Mouse (Mus musculus): ENCODE results near the gene Kcnk4. TPM values are rescaled to one million over a fixed set of nuclear protein-coding genes. Genes with fewer than 3 reads are reported as not detected.

Kcnk4 gene
- polyA plus RNA-seq, 1 experiment from 2014 or later: 0.18 TPM

DNA sequence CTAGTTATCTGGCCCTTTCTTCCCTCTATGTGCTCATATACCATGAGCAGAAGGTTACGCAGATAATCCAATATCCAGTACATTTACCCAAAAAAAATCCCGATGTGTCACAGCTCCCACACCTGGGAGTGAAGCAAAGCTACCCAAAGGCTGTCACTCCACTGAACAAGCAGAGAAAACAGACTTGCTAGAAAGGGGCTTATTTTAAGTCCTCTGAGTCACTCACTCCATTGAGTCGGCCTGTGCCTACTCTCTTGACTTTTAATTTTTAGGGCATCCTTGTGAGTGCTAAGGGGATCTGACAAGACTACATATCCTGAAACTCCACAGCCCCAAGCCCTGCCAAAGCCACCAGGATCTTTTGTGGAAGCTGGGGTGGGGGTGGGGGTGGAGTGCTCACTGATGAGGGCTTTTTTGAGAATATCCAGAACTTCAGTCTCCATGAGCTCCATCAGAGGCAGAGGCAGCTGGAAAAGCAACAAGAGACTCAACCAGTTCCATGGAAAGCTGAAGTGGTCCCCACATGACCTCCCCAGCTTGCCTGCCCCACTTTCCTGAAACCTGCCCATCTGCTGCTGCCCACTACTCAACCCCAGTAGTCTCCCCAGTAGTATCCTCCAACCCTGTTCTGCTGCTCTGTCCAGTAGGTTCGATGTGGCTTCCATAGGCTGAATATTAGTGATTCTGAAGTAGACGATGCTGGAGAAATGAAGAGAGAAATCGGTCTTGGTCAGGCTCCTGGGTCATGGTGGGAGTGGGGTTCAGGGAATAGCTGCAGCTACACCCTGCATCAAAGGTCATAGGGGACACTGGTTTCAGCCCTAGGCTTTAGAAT is 11.2 kb downstream of the Kcnk4 start:
- H3K9me3 ChIP-seq (ENCODE audit: control insufficient read depth, low read length): no peaks in the 10 kb centered on the region
- ATAC-seq (replicated peaks; ENCODE audit: low FRiP score) (no peak), DNase-seq (ENCODE audit: low spot score) (no peak)
- H3K36me3 ChIP-seq (ENCODE audit: control insufficient read depth, insufficient read depth, low read length): peaks cover 5% of the 10 kb centered on the region; the same call in 1 of the 2 replicates
- peaks cover 38% of the 10 kb centered on the region for H3K4me1 ChIP-seq (replicated peaks; ENCODE audit: control insufficient read depth, insufficient read depth, low read length)
- peaks cover 49% of the 10 kb centered on the region for H3K27me3 ChIP-seq (replicated peaks; ENCODE audit: control insufficient read depth, insufficient read depth, low read length)
- 55% methylated on average over 6 of the region's 6 CpGs for WGBS
- peak overlapping the region; percentile 97 for H3K4me2 ChIP-seq
- H3K4me3 ChIP-seq (ENCODE audit: low read depth, low read length): peak overlapping the region; percentile 68; the same call in 1 of the 2 replicates
- no peak overlapping the region for H3K27ac ChIP-seq (ENCODE audit: low read depth, low read length)
- H3K9ac ChIP-seq (ENCODE audit: low read depth, low read length): peak overlapping the region; percentile 34; the same call in 1 of the 2 replicates

DNA sequence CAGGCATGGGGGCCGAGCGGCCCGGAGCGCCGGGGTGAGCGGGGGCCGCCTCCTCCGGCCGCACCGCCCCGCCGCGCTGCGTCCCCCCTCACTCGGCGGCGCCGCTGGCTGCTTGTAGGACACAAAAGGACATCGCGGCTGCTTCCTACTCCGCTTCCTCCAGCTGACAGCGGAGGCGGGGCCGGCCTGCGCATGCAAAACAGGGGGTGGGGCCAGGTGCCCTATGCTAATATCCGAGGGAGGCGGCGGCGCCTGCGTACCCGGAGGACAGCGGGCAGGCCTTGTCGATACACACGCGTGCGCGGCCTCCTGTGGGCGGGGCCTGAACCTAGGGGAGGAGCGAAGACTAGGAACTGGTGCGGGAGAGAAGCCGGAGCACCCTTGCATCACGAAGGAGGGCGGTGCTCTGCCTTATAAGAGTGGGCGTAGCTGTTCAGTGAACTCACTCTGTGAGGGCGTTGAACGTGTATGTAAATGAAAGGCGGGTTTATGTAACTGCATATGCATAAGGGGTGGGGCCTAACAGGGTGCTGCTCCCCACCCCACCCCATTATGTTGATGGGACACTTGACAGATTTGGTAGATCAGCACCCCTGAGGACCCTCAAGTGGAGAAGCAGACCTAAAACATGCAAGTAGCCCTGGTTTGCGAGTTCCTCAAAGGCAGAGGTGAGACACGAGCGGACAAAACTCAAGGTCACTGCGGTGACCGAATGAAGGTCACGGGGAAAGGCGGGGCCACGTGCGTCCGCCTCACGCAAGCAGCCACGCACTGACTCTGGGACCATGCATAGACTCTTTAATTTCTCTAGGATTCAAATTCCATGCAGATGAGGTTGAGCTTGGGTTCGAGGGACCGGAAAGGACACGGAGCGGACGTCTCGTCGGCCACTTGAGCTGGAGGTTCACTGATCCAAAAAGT is 12.4 kb downstream of the Kcnk4 start, which contains the start of gene Esrra:
Gene Esrra (minus strand): TSS at position 167 of the 921 bp plus-strand sequence.
- under 1% methylated on average over 61 of the region's 66 CpGs for WGBS
- DNase-seq (ENCODE audit: low spot score) (peak; percentile 100), ATAC-seq (replicated peaks; ENCODE audit: low FRiP score) (peak; percentile 94)
- Histone ChIP-seq H3K9me3 (ENCODE audit: control insufficient read depth, low read length) (no peaks in the 10 kb centered on the region), H3K4me2 (peak within 1 kb of the TSS; percentile 97), H3K36me3 (ENCODE audit: control insufficient read depth, insufficient read depth, low read length) (peaks cover 5% of the 10 kb centered on the region; the same call in 1 of the 2 replicates), H3K4me3 (ENCODE audit: low read depth, low read length) (peak within 1 kb of the TSS; percentile 68), H3K9ac (ENCODE audit: low read depth, low read length) (peak within 1 kb of the TSS; percentile 74), H3K4me1 (replicated peaks; ENCODE audit: control insufficient read depth, insufficient read depth, low read length) (peaks cover 36% of the 10 kb centered on the region), H3K27me3 (replicated peaks; ENCODE audit: control insufficient read depth, insufficient read depth, low read length) (peaks cover 37% of the 10 kb centered on the region), H3K27ac (ENCODE audit: low read depth, low read length) (peak within 1 kb of the TSS; percentile 82)

DNA sequence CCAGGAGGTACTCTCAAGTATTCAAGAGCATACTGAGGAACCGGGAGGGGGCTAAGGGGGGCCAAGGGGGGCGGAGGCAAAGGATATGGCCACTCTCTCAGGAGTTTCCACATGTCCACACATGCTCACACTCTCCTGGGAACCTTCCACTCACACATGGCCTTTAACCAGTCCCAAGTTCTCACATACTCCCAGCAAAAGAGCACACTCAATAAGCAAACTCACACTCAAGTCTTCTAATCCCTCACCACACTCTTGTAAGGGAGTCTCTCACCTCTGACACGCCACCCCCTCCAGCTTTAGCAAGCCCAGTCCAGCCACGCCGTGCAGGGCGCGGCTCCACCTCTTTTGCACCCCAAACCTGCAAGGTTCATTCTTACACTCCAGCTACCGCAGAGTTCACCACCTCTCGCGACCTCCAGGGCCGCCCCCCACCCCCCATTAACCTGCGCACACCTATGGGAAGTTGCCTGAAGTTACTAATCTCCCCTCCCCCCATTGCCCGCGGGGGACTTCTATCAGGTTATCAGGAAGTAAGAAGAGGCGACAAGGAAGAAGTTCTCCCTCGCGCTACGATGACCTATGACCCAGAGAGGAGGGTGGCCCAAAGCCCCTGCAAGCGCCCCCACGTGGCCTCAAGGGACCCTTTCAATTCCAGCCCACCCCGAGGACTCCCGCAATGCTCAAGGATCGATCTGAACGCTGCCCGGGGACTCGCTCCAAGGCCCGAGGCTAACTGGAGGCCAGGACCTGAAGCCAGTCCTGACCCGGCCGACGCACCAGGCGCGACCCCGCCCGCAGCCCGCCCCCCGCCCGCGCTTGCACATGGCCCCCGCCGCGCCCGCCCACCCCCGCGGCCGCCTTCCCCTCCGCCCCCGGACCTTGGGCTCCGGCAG is 13.3 kb downstream of the Kcnk4 start:
- ATAC-seq (replicated peaks; ENCODE audit: low FRiP score) (no peak; the same call in 1 of the 2 replicates), DNase-seq (ENCODE audit: low spot score) (peak; percentile 82)
- peak overlapping the region; percentile 68 for H3K4me3 ChIP-seq (ENCODE audit: low read depth, low read length)
- H3K4me1 ChIP-seq (replicated peaks; ENCODE audit: control insufficient read depth, insufficient read depth, low read length): peaks cover 39% of the 10 kb centered on the region
- peaks cover 28% of the 10 kb centered on the region for H3K27me3 ChIP-seq (replicated peaks; ENCODE audit: control insufficient read depth, insufficient read depth, low read length)
- peak overlapping the region; percentile 97 for H3K4me2 ChIP-seq
- no peaks in the 10 kb centered on the region for H3K9me3 ChIP-seq (ENCODE audit: control insufficient read depth, low read length)
- H3K36me3 ChIP-seq (ENCODE audit: control insufficient read depth, insufficient read depth, low read length): peaks cover 5% of the 10 kb centered on the region; the same call in 1 of the 2 replicates
- H3K27ac ChIP-seq (ENCODE audit: low read depth, low read length): peak overlapping the region; percentile 82
- 1% methylated on average over 33 of the region's 48 CpGs for WGBS
- H3K9ac ChIP-seq (ENCODE audit: low read depth, low read length): peak overlapping the region; percentile 74

DNA sequence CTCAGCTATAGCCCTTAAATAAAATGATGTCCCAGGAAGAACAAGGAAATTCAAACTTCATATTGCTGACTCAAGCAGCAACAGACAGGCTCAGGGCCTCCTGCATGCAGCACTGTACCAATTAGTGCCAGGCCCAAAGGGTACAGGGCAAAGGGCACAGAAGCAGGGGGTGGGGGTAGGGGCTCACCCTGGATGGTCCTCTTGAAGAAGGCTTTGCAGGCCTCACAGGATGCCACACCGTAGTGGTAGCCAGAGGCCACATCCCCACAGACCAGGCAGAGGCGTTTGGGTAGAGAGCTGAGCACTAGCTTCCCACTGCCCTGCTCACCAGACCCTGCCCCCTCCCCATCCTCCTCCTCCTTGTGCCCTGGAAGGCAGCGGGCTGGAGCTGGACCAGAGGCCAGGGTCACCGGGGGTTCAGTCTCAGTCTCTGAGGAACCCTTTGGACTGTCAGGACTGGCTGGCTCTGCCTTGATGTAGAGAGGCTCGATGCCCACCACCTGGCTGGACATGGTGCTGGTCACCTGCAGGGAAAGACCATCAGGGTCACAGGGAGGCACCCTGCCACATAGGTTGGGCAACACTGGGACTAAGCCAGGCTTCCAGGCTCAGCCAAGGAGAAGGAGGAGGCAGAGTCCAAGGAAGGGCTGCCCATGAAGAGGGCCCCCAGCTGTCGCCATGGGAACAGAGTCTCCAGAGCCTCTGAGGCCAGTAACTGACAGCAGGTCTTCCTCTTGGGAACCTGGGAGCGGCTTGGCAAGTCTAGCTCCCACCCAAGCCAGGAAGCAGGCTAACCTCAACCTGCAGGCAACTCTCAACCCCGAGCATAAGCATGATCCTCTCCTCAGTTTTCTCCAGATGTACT is 14.2 kb downstream of the Kcnk4 start:
- Histone ChIP-seq H3K9ac (ENCODE audit: low read depth, low read length) (peak overlapping the region; percentile 74), H3K4me1 (replicated peaks; ENCODE audit: control insufficient read depth, insufficient read depth, low read length) (peaks cover 38% of the 10 kb centered on the region), H3K4me2 (peak overlapping the region; percentile 97), H3K9me3 (ENCODE audit: control insufficient read depth, low read length) (no peaks in the 10 kb centered on the region), H3K36me3 (ENCODE audit: control insufficient read depth, insufficient read depth, low read length) (peaks cover 5% of the 10 kb centered on the region; the same call in 1 of the 2 replicates), H3K27me3 (replicated peaks; ENCODE audit: control insufficient read depth, insufficient read depth, low read length) (peaks cover 19% of the 10 kb centered on the region), H3K27ac (ENCODE audit: low read depth, low read length) (peak overlapping the region; percentile 82), H3K4me3 (ENCODE audit: low read depth, low read length) (peak overlapping the region; percentile 68)
- ATAC-seq (replicated peaks; ENCODE audit: low FRiP score) (no peak), DNase-seq (ENCODE audit: low spot score) (peak; percentile 38)
- WGBS: 41% methylated on average over 8 of the region's 8 CpGs

- H3K27me3 ChIP-seq (replicated peaks; ENCODE audit: control insufficient read depth, insufficient read depth, low read length): peaks cover 13% of the 10 kb centered on the region; the same call in 1 of the 2 replicates
- H3K27ac ChIP-seq (ENCODE audit: low read depth, low read length): no peak overlapping the region
- ATAC-seq (replicated peaks; ENCODE audit: low FRiP score): no peak
- no peak overlapping the region for H3K9ac ChIP-seq (ENCODE audit: low read depth, low read length)
- H3K4me3 ChIP-seq (ENCODE audit: low read depth, low read length): no peak overlapping the region
- H3K4me1 ChIP-seq (replicated peaks; ENCODE audit: control insufficient read depth, insufficient read depth, low read length): peaks cover 35% of the 10 kb centered on the region
- H3K9me3 ChIP-seq (ENCODE audit: control insufficient read depth, low read length): no peaks in the 10 kb centered on the region
- H3K4me2 ChIP-seq: no peak overlapping the region
- H3K36me3 ChIP-seq (ENCODE audit: control insufficient read depth, insufficient read depth, low read length): peaks cover 5% of the 10 kb centered on the region; the same call in 1 of the 2 replicates
- DNase-seq (ENCODE audit: low spot score): no peak
Measured at GRCm38 (mm10) chr19:6919431-6919830, 14.9 kb downstream of the Kcnk4 start.

DNA sequence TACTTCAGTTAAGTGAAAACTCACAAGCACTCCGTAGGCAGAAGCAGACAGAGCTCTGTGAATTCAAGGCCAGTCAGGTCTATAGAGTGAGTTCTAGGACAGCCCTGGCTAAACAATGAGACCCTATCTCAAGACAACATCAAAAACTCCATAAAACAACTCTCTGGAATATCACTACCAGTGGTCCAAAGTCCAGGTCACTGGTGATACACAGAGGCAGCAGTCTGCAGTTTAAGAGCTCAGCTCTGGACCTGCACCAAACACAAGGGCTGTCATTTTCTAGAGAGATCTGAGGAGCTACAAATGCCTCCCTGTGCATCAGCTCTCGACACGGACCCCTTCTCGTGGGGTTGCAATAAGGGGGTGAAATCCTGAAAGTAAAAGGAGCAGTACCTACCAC is 16.0 kb downstream of the Kcnk4 start:
- H3K4me1 ChIP-seq (replicated peaks; ENCODE audit: control insufficient read depth, insufficient read depth, low read length): peaks cover 35% of the 10 kb centered on the region
- H3K36me3 ChIP-seq (ENCODE audit: control insufficient read depth, insufficient read depth, low read length): peaks cover 11% of the 10 kb centered on the region
- H3K9me3 ChIP-seq (ENCODE audit: control insufficient read depth, low read length): no peaks in the 10 kb centered on the region
- H3K27ac ChIP-seq (ENCODE audit: low read depth, low read length): no peak overlapping the region
- no peak overlapping the region for H3K4me3 ChIP-seq (ENCODE audit: low read depth, low read length)
- H3K9ac ChIP-seq (ENCODE audit: low read depth, low read length): no peak overlapping the region
- ATAC-seq (replicated peaks; ENCODE audit: low FRiP score) (no peak), DNase-seq (ENCODE audit: low spot score) (no peak)
- H3K4me2 ChIP-seq: no peak overlapping the region
- 87% methylated on average over 4 of the region's 4 CpGs for WGBS
- H3K27me3 ChIP-seq (replicated peaks; ENCODE audit: control insufficient read depth, insufficient read depth, low read length): peaks cover 5% of the 10 kb centered on the region; the same call in 1 of the 2 replicates

- H3K4me2 ChIP-seq: no peak overlapping the region
- no peak overlapping the region for H3K27ac ChIP-seq (ENCODE audit: low read depth, low read length)
- H3K36me3 ChIP-seq (ENCODE audit: control insufficient read depth, insufficient read depth, low read length): peaks cover 29% of the 10 kb centered on the region
- DNase-seq (ENCODE audit: low spot score) (no peak), ATAC-seq (replicated peaks; ENCODE audit: low FRiP score) (no peak)
- no peak overlapping the region for H3K9ac ChIP-seq (ENCODE audit: low read depth, low read length)
- peaks cover 27% of the 10 kb centered on the region for H3K4me1 ChIP-seq (replicated peaks; ENCODE audit: control insufficient read depth, insufficient read depth, low read length)
- no peaks in the 10 kb centered on the region for H3K9me3 ChIP-seq (ENCODE audit: control insufficient read depth, low read length)
- no peak overlapping the region for H3K4me3 ChIP-seq (ENCODE audit: low read depth, low read length)
- WGBS: 85% methylated on average over 4 of the region's 4 CpGs
- H3K27me3 ChIP-seq (replicated peaks; ENCODE audit: control insufficient read depth, insufficient read depth, low read length): no peaks in the 10 kb centered on the region
Measured at GRCm38 (mm10) chr19:6916496-6916895, 17.8 kb downstream of the Kcnk4 start.

Data from liver, embryonic 11.5 days (tissue).